ENCODE assay signal across 16 mouse cellular contexts in genomic region chr7:80073506-80073905, GRCm38 (mm10). TPM values are rescaled to one million over a fixed set of nuclear protein-coding genes. Genes with fewer than 3 reads are reported as not detected.
DNase-seq lines count a peak whose midpoint lies in the region; ATAC-seq and TF ChIP-seq lines count a peak whose summit lies in the region.
"Had no signal": no experiment of that assay in that cellular context is flagged by ENCODE, and none has a peak within 500 bp of the region (broad histone marks: within the 10 kb centered on the region; RNA-seq: fewer than 3 reads in every experiment).

No protein-coding gene starts in this region.

- intact Hi-C loops in left cerebral cortex, postnatal 14 days (cut with DNase I): no loop called here

- H3K4me1 ChIP-seq in midbrain, embryonic 10.5 days: peaks cover 99% of the 10 kb centered on the region
- peaks cover 66% of the 10 kb centered on the region for H3K4me1 ChIP-seq in midbrain, embryonic 15.5 days
- H3K4me1 ChIP-seq in embryonic facial prominence, embryonic 15.5 days: peaks cover 89% of the 10 kb centered on the region
- peaks cover 73% of the 10 kb centered on the region for H3K4me1 ChIP-seq in small intestine, adult 2 months (ENCODE audit: control insufficient read depth, insufficient read depth, insufficient read length, low read length)

- 88% methylated on average over 8 of the region's 8 CpGs for WGBS in midbrain, embryonic 10.5 days
- WGBS in midbrain, embryonic 15.5 days: 82% methylated on average over 8 of the region's 8 CpGs
- WGBS in embryonic facial prominence, embryonic 15.5 days: 62% methylated on average over 8 of the region's 8 CpGs
- WGBS in small intestine, adult 2 months: 30% methylated on average over 8 of the region's 8 CpGs

- no peak overlapping the region for H3K4me2 ChIP-seq in midbrain, embryonic 15.5 days
- no peak overlapping the region for H3K4me2 ChIP-seq in embryonic facial prominence, embryonic 15.5 days (replicated peaks)
- H3K4me2 ChIP-seq: embryonic facial prominence, embryonic 13.5 days; forebrain, embryonic 13.5 days; heart, embryonic 13.5 days; limb, embryonic 12.5 days had no signal

- no peak overlapping the region for H3K9ac ChIP-seq in midbrain, embryonic 15.5 days
- no peak overlapping the region for H3K9ac ChIP-seq in embryonic facial prominence, embryonic 15.5 days
- H3K9ac ChIP-seq: embryonic facial prominence, embryonic 13.5 days; forebrain, embryonic 13.5 days; heart, embryonic 13.5 days; limb, embryonic 12.5 days had no signal

- peak overlapping the region; percentile 90 for H3K27ac ChIP-seq in midbrain, embryonic 10.5 days (replicated peaks)
- no peak overlapping the region for H3K27ac ChIP-seq in midbrain, embryonic 15.5 days
- peak overlapping the region; percentile 13; the same call in 1 of the 2 replicates for H3K27ac ChIP-seq in embryonic facial prominence, embryonic 15.5 days (replicated peaks)
- peak overlapping the region; percentile 96 for H3K27ac ChIP-seq in small intestine, adult 2 months (ENCODE audit: insufficient read depth, low read depth, low read length)
- H3K27ac ChIP-seq: embryonic facial prominence, embryonic 13.5 days; heart, embryonic 13.5 days; kidney, postnatal 0 days; limb, embryonic 12.5 days had no signal

- H3K27me3 ChIP-seq in midbrain, embryonic 10.5 days (ENCODE audit: low read depth, poor library complexity, severe bottlenecking): no peaks in the 10 kb centered on the region
- H3K27me3 ChIP-seq in midbrain, embryonic 15.5 days (replicated peaks): no peaks in the 10 kb centered on the region
- H3K27me3 ChIP-seq in embryonic facial prominence, embryonic 15.5 days: no peaks in the 10 kb centered on the region
- H3K27me3 ChIP-seq in small intestine, adult 2 months (ENCODE audit: control insufficient read depth, insufficient read depth, low read length): no peaks in the 10 kb centered on the region
- H3K27me3 ChIP-seq: embryonic facial prominence, embryonic 13.5 days; forebrain, embryonic 13.5 days; heart, embryonic 13.5 days; limb, embryonic 12.5 days had no signal

- ATAC-seq in midbrain, embryonic 15.5 days (replicated peaks): no peak
- ATAC-seq in embryonic facial prominence, embryonic 15.5 days (ENCODE audit: insufficient number of reproducible peaks, low FRiP score, low TSS enrichment, low read depth): no peak
- ATAC-seq: forebrain, embryonic 13.5 days had no signal

- TF ChIP-seq POLR2A in small intestine, adult 2 months (IDR thresholded peaks at IDR 0.05; ENCODE audit: low read depth, low read length): no peak

- H3K9me3 ChIP-seq in midbrain, embryonic 10.5 days (replicated peaks): no peaks in the 10 kb centered on the region
- no peaks in the 10 kb centered on the region for H3K9me3 ChIP-seq in midbrain, embryonic 15.5 days
- no peaks in the 10 kb centered on the region for H3K9me3 ChIP-seq in embryonic facial prominence, embryonic 15.5 days (replicated peaks)
- H3K9me3 ChIP-seq: embryonic facial prominence, embryonic 13.5 days; forebrain, embryonic 13.5 days; heart, embryonic 13.5 days; limb, embryonic 12.5 days had no signal

- peaks cover 15% of the 10 kb centered on the region for H3K36me3 ChIP-seq in midbrain, embryonic 10.5 days
- no peaks in the 10 kb centered on the region for H3K36me3 ChIP-seq in midbrain, embryonic 15.5 days (replicated peaks)
- no peaks in the 10 kb centered on the region for H3K36me3 ChIP-seq in embryonic facial prominence, embryonic 15.5 days
- H3K36me3 ChIP-seq in small intestine, adult 2 months (ENCODE audit: control insufficient read depth, insufficient read depth, low read length): peaks cover 2% of the 10 kb centered on the region; the same call in 1 of the 2 replicates
- H3K36me3 ChIP-seq: embryonic facial prominence, embryonic 13.5 days; heart, embryonic 13.5 days; limb, embryonic 12.5 days had no signal

- no peak overlapping the region for H3K4me3 ChIP-seq in midbrain, embryonic 10.5 days
- no peak overlapping the region for H3K4me3 ChIP-seq in midbrain, embryonic 15.5 days
- H3K4me3 ChIP-seq in embryonic facial prominence, embryonic 15.5 days (replicated peaks): no peak overlapping the region
- H3K4me3 ChIP-seq in small intestine, adult 2 months (ENCODE audit: low read depth, low read length): no peak overlapping the region
- H3K4me3 ChIP-seq: embryonic facial prominence, embryonic 13.5 days; forebrain, embryonic 13.5 days; heart, embryonic 13.5 days; limb, embryonic 12.5 days had no signal

- TF ChIP-seq CTCF in small intestine, adult 2 months (IDR thresholded peaks at IDR 0.05; ENCODE audit: extremely low read depth, insufficient read length, insufficient replicate concordance, low read depth, low read length): no peak

- peak; percentile 72 for DNase-seq in kidney, adult 11 months
- DNase-seq in kidney, adult 18-20 months: no peak
- DNase-seq in midbrain, embryonic 10.5 days (ENCODE audit: low spot score): peak; percentile 11
- no peak for DNase-seq in left cerebral cortex, postnatal 14 days (ENCODE audit: low spot score in 2 of 2)
- DNase-seq: adrenal gland, postnatal 14 days; gastrocnemius, postnatal 14 days; spleen, adult 18-20 months; thymus, adult 18-20 months had no signal

RNA-seq across cellular contexts. Expression of gene Idh2, which starts 41.7 kb away (rescaled TPM):
- 428 and 429 TPM in 2 replicates for polyA plus RNA-seq in midbrain, embryonic 10.5 days (2016; fragmentation: Nextera tagmentation; extraction: Ambion mirVana)
- polyA plus RNA-seq in midbrain, embryonic 15.5 days (2015; fragmentation: Nextera tagmentation; extraction: Ambion mirVana): 242 and 249 TPM in 2 replicates
- 546 and 574 TPM in 2 replicates for polyA plus RNA-seq in embryonic facial prominence, embryonic 15.5 days (2015; fragmentation: Nextera tagmentation; extraction: Ambion mirVana)
- 57.2 and 82.3 TPM in 2 replicates for polyA plus RNA-seq in small intestine, adult 2 months (2012; rRNA removed)
- total RNA-seq in left cerebral cortex, postnatal 14 days (2021): 10 to 100 TPM; 48.1 to 50.3 TPM

RNA-seq across cellular contexts. Expression of gene Zfp710, which starts 48.9 kb away (rescaled TPM):
- 32.7 and 34.2 TPM in 2 replicates for polyA plus RNA-seq in midbrain, embryonic 10.5 days (2016; fragmentation: Nextera tagmentation; extraction: Ambion mirVana)
- polyA plus RNA-seq in midbrain, embryonic 15.5 days (2015; fragmentation: Nextera tagmentation; extraction: Ambion mirVana): 18.0 and 18.6 TPM in 2 replicates
- 22.0 and 22.9 TPM in 2 replicates for polyA plus RNA-seq in embryonic facial prominence, embryonic 15.5 days (2015; fragmentation: Nextera tagmentation; extraction: Ambion mirVana)
- polyA plus RNA-seq in small intestine, adult 2 months (2012; rRNA removed): 34.9 and 67.9 TPM in 2 replicates
- 10 to 100 TPM; 15.7 to 16.0 TPM for total RNA-seq in left cerebral cortex, postnatal 14 days (2021)

Comparison
In these comparisons a context has a peak if more than half of its experiments do, and no peak if none do; other contexts are left out.
1. DNase-seq: peak in kidney, adult 11 months (single experiment) and midbrain, embryonic 10.5 days (single experiment); none in kidney, adult 18-20 months (single experiment) and left cerebral cortex, postnatal 14 days (0 of 2).